Mouse (Mus musculus): Measurements from ENCODE around the gene Rps8. TPM values are rescaled to one million over a fixed set of nuclear protein-coding genes. Genes with fewer than 3 reads are reported as not detected.
A peak's percentile ranks its signal among the peaks of the same experiment; 100 is the strongest.
"Not testable (repeated sequence)": the region's sequence is repeated elsewhere in the genome, so short reads cannot be mapped to it uniquely, and the experiment has no call there.

Rps8 gene
- 616 and 654 TPM in 2 replicates for polyA plus RNA-seq (2015; fragmentation: Nextera tagmentation; extraction: Ambion mirVana)

DNA sequence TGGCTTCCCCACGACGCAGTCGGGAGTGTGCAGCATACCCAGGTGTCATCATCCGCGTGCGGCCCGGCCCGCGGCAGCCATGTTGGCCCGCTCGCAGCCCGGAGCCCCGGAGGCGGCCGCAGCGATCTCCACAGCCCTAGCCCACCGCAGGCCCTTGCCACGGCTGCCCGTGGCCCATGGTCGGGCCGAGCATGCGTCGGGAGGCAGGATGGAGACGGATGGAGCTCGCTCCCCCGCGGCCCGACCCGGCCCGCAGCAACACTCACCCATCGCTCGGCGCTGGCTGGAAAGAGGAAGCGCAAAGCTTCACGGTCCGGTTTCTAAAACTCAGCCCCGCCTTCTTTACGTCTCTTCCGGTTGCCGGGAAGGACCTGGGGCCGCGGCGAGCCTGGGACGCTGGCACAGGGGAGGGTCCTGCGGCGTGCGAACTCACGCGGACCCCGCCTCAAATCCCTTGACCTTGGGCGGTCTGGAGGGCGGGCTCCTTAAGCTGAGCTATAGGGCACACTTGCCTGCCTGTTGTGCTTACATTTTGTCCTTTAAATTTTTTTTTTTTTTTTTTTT, at the start of gene Rps8:
Rps8 (minus strand) TSS at position 452 of the 564 bp plus-strand sequence.
- Histone ChIP-seq H3K4me3 (peak within 1 kb of the TSS; percentile 85), H3K4me2 (peak within 1 kb of the TSS; percentile 77), H3K27me3 (replicated peaks) (no peaks in the 10 kb centered on the region), H3K9ac (peak within 1 kb of the TSS; percentile 99), H3K36me3 (peaks cover 65% of the 10 kb centered on the region), H3K4me1 (peaks cover 29% of the 10 kb centered on the region), H3K9me3 (no peaks in the 10 kb centered on the region), H3K27ac (replicated peaks) (peak within 1 kb of the TSS; percentile 94)
- under 1% methylated on average over 52 of the region's 52 CpGs for WGBS
- peak; percentile 76 for ATAC-seq (ENCODE audit: extremely low read depth, insufficient number of reproducible peaks, low FRiP score, low TSS enrichment)

DNA sequence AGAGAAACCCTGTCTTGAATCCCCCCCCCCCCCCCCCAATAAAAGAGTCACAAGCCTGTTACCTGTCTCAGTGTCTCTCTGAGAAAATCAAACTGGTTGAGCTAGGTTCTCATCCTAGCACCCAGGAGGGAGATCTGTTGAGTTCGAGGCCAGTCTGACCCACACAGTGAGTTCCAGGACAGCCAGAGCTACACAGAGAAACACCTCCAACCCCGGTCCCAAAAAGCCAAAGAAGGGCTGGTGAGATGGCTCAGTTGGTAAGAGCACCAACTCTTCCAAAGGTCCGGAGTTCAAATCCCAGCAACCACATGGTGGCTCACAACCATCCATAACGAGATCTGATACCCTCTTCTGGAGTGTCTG, 46.9 kb upstream of the Rps8 start:
- Histone ChIP-seq H3K4me2 (peak overlapping the region; percentile 70), H3K9ac (peak overlapping the region; percentile 80), H3K4me1 (peaks cover 5% of the 10 kb centered on the region; the same call in 1 of the 2 replicates), H3K36me3 (no peaks in the 10 kb centered on the region), H3K27me3 (replicated peaks) (no peaks in the 10 kb centered on the region), H3K27ac (replicated peaks) (peak overlapping the region; percentile 80), H3K9me3 (no peaks in the 10 kb centered on the region), H3K4me3 (peak overlapping the region; percentile 47; the same call in 1 of the 2 replicates)
- ATAC-seq (ENCODE audit: extremely low read depth, insufficient number of reproducible peaks, low FRiP score, low TSS enrichment): no peak
- WGBS: 52% methylated on average over 4 of the region's 4 CpGs

DNA sequence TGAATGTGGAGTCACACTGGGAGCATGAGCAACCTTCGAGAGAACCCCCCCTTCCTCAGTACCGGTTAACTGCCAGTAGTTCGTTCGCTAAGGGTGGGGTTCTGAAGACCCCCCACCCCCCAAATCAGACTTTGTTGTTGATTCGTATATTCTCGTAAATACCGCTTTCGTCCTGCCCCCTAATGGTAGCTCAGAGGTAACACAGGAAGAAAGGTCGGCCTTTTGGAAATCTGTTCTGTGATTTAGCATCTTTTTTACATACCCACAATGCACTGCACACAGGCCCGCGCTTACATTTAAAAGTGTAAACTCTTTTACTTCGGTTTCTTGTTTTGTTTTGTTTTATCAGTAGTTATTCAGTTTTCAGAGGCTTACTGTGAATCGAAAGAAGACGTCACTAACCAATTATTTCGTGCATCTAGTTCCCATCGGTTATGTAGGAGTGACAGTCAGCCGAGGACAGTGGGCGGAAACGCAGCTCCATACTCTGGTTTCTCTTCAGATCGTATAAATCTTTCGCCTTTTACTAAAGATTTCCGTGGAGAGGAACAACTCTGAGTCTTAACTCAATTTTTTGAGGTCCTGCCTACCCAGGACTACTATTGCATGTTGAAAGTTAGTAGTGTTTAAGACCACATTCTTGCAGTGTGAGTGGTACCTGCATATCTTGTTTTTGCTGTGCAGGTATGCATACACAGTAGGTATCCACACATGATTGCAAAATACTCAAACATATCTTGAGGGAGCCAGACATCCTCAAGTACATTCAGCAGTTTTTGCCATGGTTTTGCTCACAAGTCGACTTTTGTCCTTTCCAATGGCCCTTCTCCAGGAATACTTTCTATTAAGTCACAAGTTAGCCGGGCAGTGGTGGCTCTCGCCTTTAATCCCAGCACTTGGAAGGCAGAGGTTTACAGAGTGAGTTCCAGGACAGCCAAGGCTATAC, 46.3 kb upstream of the Rps8 start:
- no peak; the same call in 1 of the 2 replicates for ATAC-seq (ENCODE audit: extremely low read depth, insufficient number of reproducible peaks, low FRiP score, low TSS enrichment)
- H3K4me2 ChIP-seq: peak overlapping the region; percentile 70
- H3K27me3 ChIP-seq (replicated peaks): no peaks in the 10 kb centered on the region
- H3K4me3 ChIP-seq: peak overlapping the region; percentile 47
- H3K9me3 ChIP-seq: no peaks in the 10 kb centered on the region
- peak overlapping the region; percentile 80 for H3K9ac ChIP-seq
- no peaks in the 10 kb centered on the region for H3K36me3 ChIP-seq
- WGBS: 2% methylated on average over 25 of the region's 25 CpGs
- peaks cover 5% of the 10 kb centered on the region; the same call in 1 of the 2 replicates for H3K4me1 ChIP-seq
- peak overlapping the region; percentile 80 for H3K27ac ChIP-seq (replicated peaks)

DNA sequence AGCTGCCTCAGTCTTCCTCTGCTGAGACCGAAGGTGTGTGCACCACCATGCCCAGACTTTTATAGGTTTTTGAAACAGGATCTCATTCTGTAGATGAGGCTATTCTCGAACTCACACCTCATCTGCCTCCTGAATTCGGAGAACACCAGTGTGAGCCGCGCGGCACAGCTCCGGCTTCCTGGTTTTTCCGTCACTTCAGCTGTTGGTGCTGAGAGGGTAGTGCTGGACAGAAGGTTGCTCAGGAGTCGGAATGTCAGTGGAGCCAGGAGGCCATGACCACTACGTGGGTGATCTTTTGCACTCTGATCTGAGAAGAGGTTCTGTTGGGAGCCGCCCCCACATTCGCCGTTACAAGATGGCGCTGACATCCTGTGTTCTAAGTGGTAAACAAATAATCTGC, 35.8 kb upstream of the Rps8 start:
- Histone ChIP-seq H3K9ac (no peak overlapping the region), H3K27me3 (replicated peaks) (no peaks in the 10 kb centered on the region), H3K9me3 (no peaks in the 10 kb centered on the region), H3K27ac (replicated peaks) (no peak overlapping the region), H3K4me3 (no peak overlapping the region), H3K4me2 (no peak overlapping the region), H3K36me3 (no peaks in the 10 kb centered on the region), H3K4me1 (peaks cover 11% of the 10 kb centered on the region)
- 93% methylated on average over 14 of the region's 14 CpGs for WGBS
- ATAC-seq (ENCODE audit: extremely low read depth, insufficient number of reproducible peaks, low FRiP score, low TSS enrichment): no peak

DNA sequence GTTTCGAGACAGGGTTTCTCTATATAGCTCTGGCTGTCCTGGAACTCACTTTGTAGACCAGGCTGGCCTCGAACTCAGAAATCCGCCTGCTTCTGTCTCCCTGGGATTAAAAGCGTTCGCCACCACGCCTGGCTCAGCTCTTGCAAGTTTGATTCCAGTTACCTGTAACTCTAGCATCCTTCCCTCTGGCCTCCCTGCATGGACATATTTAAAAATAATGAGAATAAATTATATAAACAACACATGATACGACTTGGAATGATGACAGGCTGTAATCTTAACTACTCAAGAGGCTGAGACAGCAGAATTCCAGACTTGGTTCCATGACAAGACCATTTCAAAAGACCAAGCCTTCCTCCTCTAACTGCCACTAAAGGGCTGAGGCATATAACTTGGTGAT, 34.6 kb upstream of the Rps8 start:
- peaks cover 11% of the 10 kb centered on the region for H3K4me1 ChIP-seq
- H3K9me3 ChIP-seq: no peaks in the 10 kb centered on the region
- no peak overlapping the region for H3K4me3 ChIP-seq
- no peak overlapping the region for H3K4me2 ChIP-seq
- H3K27ac ChIP-seq (replicated peaks): peak overlapping the region; percentile 84
- no peaks in the 10 kb centered on the region for H3K27me3 ChIP-seq (replicated peaks)
- ATAC-seq (ENCODE audit: extremely low read depth, insufficient number of reproducible peaks, low FRiP score, low TSS enrichment): no peak
- 70% methylated on average over 7 of the region's 7 CpGs for WGBS
- no peaks in the 10 kb centered on the region for H3K36me3 ChIP-seq
- H3K9ac ChIP-seq: peak overlapping the region; percentile 81

DNA sequence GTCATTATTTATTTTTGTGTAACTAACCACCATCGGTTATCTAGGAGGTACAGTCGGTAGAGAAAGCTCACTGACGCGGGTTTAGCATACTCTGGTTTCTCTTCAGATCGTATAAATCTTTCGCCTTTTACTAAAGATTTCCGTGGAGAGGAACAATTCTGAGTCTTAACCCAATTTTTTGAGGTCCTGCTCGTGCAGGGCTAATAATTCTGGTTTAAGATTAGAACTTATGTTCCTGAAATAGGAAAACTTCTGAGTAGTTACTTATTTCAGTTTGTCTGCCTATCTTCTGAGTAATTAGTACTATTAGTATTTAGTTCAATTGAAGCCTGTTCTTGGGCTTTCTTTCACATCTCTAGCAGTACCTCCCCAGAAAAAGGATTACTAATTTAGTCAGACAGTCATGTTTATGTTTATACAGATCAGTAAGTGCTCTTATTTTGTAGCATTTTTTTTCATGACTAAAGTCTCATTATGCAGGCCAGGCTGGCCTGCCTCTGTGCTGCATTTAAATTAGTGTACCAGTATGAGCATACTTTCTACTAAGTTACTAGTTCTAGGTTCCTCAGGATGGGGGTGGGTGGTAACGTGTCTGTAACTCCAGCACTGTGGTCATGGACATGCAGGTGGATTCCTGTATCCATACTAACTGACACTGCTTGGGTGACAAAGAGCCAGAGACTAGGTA, 34.0 kb upstream of the Rps8 start:
- H3K4me3 ChIP-seq: peak overlapping the region; percentile 46
- H3K27me3 ChIP-seq (replicated peaks): peaks cover 2% of the 10 kb centered on the region; the same call in 1 of the 2 replicates
- H3K9me3 ChIP-seq: no peaks in the 10 kb centered on the region
- peak; percentile 42 for ATAC-seq (ENCODE audit: extremely low read depth, insufficient number of reproducible peaks, low FRiP score, low TSS enrichment)
- peaks cover 11% of the 10 kb centered on the region for H3K4me1 ChIP-seq
- H3K9ac ChIP-seq: peak overlapping the region; percentile 81
- H3K4me2 ChIP-seq: peak overlapping the region; percentile 66
- no peaks in the 10 kb centered on the region for H3K36me3 ChIP-seq
- H3K27ac ChIP-seq (replicated peaks): peak overlapping the region; percentile 84
- WGBS: under 1% methylated on average over 9 of the region's 9 CpGs

DNA sequence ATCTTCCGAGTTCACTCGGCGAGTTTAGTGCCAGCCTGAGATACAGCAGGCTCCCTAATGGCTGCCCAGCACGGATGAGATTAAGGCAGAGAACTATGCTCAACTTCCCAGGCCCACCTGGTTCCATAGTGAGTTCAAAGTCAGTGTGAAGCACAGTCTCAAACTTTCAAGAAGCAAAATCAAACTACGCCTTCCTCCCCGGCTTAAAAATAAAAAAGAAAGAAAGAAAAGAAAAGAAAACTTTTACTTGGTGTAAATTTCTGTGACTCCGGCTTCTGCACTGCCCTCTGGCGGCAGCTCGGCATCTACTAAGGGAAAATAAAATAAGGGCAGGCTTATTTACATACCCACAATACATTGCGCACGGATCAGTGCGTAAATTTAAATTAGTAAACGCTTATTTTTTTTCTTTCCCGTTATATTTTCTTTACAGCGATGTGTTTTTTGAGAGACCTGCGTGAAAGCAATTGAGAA, 33.4 kb upstream of the Rps8 start:
- no peak for ATAC-seq (ENCODE audit: extremely low read depth, insufficient number of reproducible peaks, low FRiP score, low TSS enrichment)
- H3K9ac ChIP-seq: peak overlapping the region; percentile 81
- H3K27me3 ChIP-seq (replicated peaks): peaks cover 7% of the 10 kb centered on the region; the same call in 1 of the 2 replicates
- H3K36me3 ChIP-seq: no peaks in the 10 kb centered on the region
- H3K4me2 ChIP-seq: peak overlapping the region; percentile 66
- H3K4me3 ChIP-seq: peak overlapping the region; percentile 46
- no peaks in the 10 kb centered on the region for H3K9me3 ChIP-seq
- H3K4me1 ChIP-seq: peaks cover 11% of the 10 kb centered on the region
- peak overlapping the region; percentile 84 for H3K27ac ChIP-seq (replicated peaks)
- under 1% methylated on average over 16 of the region's 16 CpGs for WGBS

DNA sequence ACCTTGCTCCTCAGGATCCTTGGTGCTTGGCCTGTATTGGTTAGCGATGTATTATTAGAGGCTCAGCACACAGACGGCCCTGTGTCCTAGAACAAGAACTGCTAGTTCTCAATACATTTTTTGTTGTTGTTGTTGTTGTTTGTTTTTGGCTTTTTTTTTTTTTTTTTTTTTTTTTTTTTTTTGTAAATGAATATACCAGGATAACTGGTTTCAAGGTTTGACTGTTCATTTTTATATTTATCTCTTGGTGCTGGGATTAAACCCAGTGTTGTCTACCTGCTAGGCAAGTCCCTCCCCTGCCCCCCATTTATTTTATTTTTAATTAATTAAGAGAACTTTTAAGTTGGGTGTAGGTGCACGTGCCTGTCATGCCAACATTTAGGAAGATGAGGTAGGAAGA, 32.9 kb upstream of the Rps8 start:
- no peak for ATAC-seq (ENCODE audit: extremely low read depth, insufficient number of reproducible peaks, low FRiP score, low TSS enrichment)
- peak overlapping the region; percentile 84 for H3K27ac ChIP-seq (replicated peaks)
- 61% methylated on average over 3 of the region's 3 CpGs for WGBS

DNA sequence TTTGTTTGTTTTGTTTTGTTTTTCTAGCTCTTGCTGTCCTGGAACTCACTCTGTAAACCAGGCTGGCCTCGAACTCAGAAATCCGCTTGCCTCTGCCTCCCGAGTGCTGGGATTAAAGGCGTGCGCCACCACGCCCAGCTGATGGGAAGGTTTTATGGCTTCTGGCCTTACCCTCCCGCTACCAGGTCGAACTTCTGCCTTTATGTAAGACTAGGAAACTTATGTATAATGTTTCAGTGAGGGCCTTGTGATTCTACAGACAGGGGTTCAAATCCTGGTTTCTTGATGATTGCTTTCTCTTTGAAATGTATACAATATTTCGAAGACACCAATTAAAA, 26.7 kb upstream of the Rps8 start:
- Histone ChIP-seq H3K4me2 (peak overlapping the region; percentile 80), H3K9ac (peak overlapping the region; percentile 81), H3K4me3 (peak overlapping the region; percentile 66), H3K4me1 (peaks cover 11% of the 10 kb centered on the region), H3K27ac (replicated peaks) (peak overlapping the region; percentile 53; the same call in 1 of the 2 replicates), H3K36me3 (peaks cover 26% of the 10 kb centered on the region)
- not testable (repeated sequence) for H3K9me3 ChIP-seq; H3K27me3 ChIP-seq (replicated peaks); ATAC-seq (ENCODE audit: extremely low read depth, insufficient number of reproducible peaks, low FRiP score, low TSS enrichment)
- 15% methylated on average over 9 of the region's 9 CpGs for WGBS

More for the DNA sequence above, 32.9 kb upstream of the Rps8 start:
- peaks cover 11% of the 10 kb centered on the region for H3K4me1 ChIP-seq
- H3K9me3 ChIP-seq: no peaks in the 10 kb centered on the region
- peak overlapping the region; percentile 81 for H3K9ac ChIP-seq
- H3K27me3 ChIP-seq (replicated peaks): peaks cover 7% of the 10 kb centered on the region; the same call in 1 of the 2 replicates
- H3K36me3 ChIP-seq: no peaks in the 10 kb centered on the region
- H3K4me3 ChIP-seq: peak overlapping the region; percentile 46
- H3K4me2 ChIP-seq: peak overlapping the region; percentile 66

DNA sequence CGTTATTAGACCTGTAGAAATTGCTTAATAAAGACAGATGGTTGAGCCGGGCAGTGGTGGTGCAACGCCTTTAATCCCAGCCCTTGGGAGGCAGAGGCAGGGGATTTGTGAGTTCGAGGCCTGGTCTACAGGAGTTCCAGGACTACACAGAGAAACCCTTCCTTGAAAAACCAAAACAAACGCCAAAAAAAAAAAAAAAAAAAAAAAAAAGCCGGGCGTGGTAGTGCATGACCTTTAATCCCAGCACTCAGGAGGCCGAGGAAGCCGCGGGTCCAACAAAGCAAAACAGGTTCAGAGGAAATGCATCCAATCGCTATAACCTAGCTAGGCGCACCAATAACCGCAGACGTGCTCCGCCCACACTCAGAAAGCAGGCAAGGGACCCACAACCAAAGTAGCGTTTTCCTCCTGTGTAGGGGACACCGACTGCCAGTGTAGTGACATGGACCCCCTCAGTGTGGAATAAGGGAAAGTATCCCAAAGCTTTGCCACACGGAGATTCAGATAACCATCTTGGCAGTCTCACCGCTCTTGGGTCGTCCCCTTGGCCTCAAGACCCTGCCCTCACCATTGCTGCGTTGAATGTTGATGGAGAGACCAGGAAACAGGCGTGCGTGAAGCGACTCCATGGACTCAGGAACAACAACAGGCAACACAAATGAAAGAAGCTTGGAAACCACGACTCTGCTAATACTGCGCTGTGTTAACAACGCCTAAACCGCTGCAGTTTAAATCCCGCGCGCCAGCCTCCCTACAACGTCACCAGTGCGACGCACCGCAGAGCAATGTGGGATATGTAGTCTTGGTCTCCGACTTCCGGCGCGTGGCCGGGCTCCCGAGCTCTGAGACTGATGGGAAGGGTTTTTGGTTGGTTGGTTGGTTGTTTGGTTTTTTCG, 26.1 kb upstream of the Rps8 start, which contains the start of gene Kif2c:
Kif2c (minus strand) TSS at position 777 of the 896 bp plus-strand sequence.
- Histone ChIP-seq H3K27me3 (replicated peaks) (peaks cover 7% of the 10 kb centered on the region; the same call in 1 of the 2 replicates), H3K36me3 (peaks cover 32% of the 10 kb centered on the region), H3K9me3 (no peaks in the 10 kb centered on the region), H3K4me1 (peaks cover 11% of the 10 kb centered on the region), H3K4me3 (peak within 1 kb of the TSS; percentile 66), H3K9ac (peak within 1 kb of the TSS; percentile 81), H3K27ac (replicated peaks) (peak within 1 kb of the TSS; percentile 53), H3K4me2 (peak within 1 kb of the TSS; percentile 80)
- ATAC-seq (ENCODE audit: extremely low read depth, insufficient number of reproducible peaks, low FRiP score, low TSS enrichment): peak; percentile 91
- 1% methylated on average over 42 of the region's 42 CpGs for WGBS
